Mouse (Mus musculus): ENCODE measurements at regions not wholly inside any gene's neighbourhood (a gene's known extent, or its start where the extent isn't known, plus 50 kb on each side); places are given as distances from the start of the nearest gene placed in this dataset.

DNA sequence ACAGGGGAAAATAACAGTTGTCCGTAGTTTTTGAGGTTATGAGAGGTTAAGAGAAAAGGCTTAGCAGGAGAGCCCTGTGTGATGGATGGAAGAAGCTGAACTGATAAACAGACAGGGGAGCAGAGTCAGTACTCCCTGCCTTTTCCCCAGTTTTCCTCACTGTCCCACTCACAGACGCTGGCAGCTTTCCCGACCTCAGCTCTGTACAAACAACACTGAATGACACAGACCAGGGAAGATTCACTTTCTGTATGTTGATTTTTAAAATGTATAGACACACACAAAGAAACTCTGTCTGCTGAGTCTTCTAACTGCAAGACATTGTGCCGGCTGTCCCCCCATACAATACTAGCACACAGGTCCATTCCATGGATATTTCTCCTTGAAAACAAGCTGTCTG, 60.3 kb upstream of the Gpc5 start:
- no peaks in the 10 kb centered on the region for H3K27me3 ChIP-seq (replicated peaks; ENCODE audit: control insufficient read depth, insufficient read depth, low read length)
- 58% methylated on average over 4 of the region's 4 CpGs for WGBS
- ATAC-seq (replicated peaks; ENCODE audit: low FRiP score) = no peak

DNA sequence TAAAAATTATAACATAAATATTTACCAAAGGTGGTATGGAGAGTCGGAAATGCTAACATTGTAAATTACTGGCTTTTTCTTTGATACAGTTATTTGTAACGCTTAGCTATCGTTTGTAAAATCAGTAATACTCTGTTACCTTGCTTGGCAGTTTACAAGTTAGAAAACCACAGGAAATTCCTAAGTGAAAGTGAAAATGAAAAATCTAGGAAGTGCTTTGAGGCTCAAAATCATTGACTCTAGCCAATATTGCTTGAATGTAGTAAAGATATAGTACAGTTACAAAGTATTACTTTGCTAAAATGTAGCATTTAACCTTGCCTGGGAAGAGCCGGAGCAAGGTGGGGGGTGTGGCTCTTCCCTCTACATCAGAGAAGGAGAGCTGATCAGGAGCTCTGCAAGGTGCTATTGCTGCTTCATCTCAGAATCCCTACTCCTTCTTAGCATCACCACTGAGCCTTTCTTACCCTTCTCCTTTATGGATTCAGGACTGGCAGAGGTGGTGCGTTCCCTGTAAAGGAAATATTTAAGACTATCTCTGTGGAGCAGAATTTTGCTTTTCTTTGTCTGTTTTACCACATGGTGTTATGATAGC, 58.5 kb upstream of the Gpc5 start:
- no peak for ATAC-seq (replicated peaks; ENCODE audit: low FRiP score)
- H3K27ac ChIP-seq (ENCODE audit: low read depth, low read length) = no peak overlapping the region
- no peaks in the 10 kb centered on the region for H3K27me3 ChIP-seq (replicated peaks; ENCODE audit: control insufficient read depth, insufficient read depth, low read length)
- no peaks in the 10 kb centered on the region for H3K9me3 ChIP-seq (ENCODE audit: control insufficient read depth, low read length)
- no peak overlapping the region for H3K9ac ChIP-seq (ENCODE audit: low read depth, low read length)
- DNase-seq (ENCODE audit: low spot score) = no peak
- whole genome bisulfite sequencing = 81% methylated on average over 5 of the region's 5 CpGs
- H3K4me2 ChIP-seq = no peak overlapping the region
- H3K4me1 ChIP-seq (replicated peaks; ENCODE audit: control insufficient read depth, insufficient read depth, low read length) = no peaks in the 10 kb centered on the region
- H3K4me3 ChIP-seq (ENCODE audit: low read depth, low read length) = no peak overlapping the region
- H3K36me3 ChIP-seq (ENCODE audit: control insufficient read depth, insufficient read depth, low read length) = no peaks in the 10 kb centered on the region

More for the DNA sequence above, 60.3 kb upstream of the Gpc5 start:
- no peak for DNase-seq (ENCODE audit: low spot score)
- H3K9me3 ChIP-seq (ENCODE audit: control insufficient read depth, low read length) = no peaks in the 10 kb centered on the region
- no peaks in the 10 kb centered on the region for H3K4me1 ChIP-seq (replicated peaks; ENCODE audit: control insufficient read depth, insufficient read depth, low read length)
- no peak overlapping the region for H3K4me2 ChIP-seq
- no peak overlapping the region for H3K27ac ChIP-seq (ENCODE audit: low read depth, low read length)
- H3K36me3 ChIP-seq (ENCODE audit: control insufficient read depth, insufficient read depth, low read length) = no peaks in the 10 kb centered on the region
- H3K9ac ChIP-seq (ENCODE audit: low read depth, low read length) = no peak overlapping the region
- H3K4me3 ChIP-seq (ENCODE audit: low read depth, low read length) = no peak overlapping the region

DNA sequence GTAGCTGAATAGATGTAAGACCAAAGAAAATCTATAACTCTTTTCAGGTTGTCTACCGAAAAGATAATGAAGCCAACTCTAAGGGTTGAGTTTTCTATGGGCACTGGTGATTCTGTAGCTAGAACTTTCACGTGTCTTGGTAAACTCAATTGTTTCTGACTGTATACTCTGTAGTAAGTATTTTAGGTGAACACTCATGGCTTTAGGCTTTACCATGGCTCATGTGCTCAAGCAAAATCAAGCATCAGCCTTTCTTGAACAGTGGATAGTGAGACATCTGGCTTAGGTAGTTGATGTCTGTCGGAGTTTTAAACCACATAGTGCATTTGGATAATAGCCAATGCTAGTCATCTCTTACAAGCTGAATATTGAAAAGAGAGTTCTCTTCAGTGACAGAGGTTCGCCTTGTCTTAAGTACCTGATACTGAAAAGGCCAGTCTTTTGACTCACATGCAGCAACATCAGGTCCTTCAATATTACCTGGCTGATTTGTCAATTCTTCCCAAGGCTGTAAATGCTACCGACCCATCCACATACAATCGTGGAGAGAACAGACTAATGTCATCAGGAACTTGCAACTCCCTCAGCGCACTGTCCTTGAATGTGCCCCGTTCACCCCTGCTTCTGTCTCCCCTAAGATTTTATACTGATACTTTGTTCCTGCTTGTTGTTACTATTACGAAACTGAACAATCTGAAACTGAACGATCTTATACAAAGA, 57.1 kb upstream of the Gpc5 start:
- WGBS = 82% methylated on average over 10 of the region's 10 CpGs
- H3K36me3 ChIP-seq (ENCODE audit: control insufficient read depth, insufficient read depth, low read length) = no peaks in the 10 kb centered on the region
- DNase-seq (ENCODE audit: low spot score) = no peak

DNA sequence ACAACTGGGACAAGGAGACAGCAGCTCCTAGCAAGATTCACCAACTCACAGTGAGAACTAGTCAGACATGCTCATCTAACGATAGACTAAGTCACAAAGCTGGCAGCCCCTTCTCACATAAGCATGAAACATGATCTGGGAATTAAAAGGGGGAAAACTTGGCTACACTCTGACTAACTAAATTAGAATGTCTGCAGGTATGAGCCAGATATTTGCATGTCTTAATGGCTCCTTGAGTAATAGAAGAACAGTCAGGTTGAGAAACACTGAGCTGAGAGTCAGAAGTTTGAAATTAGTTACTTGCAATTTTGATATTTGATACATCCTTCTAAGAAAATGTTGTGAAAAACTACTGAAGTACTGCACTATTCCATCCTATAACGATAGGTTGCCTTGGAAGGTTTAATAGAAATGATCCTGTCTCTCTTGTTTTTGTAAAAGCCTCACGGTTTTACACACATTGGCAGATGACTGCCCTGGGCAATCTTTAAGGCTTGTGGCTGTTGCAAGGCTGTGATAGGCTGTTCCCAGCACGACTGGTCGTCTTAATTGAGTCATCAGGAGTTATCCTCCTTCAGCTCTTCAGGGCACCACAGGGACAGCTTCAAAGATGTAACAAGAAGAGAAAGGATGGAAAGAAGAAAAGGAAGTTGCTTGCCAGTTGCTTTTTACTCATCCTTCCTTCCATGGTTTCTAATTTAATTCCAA, 54.8 kb upstream of the Gpc5 start:
- DNase-seq (ENCODE audit: low spot score) (no peak), ATAC-seq (replicated peaks; ENCODE audit: low FRiP score) (no peak)
- Histone ChIP-seq H3K4me3 (ENCODE audit: low read depth, low read length) (no peak overlapping the region), H3K4me1 (replicated peaks; ENCODE audit: control insufficient read depth, insufficient read depth, low read length) (0 out of 2 replicates have a peak, but pooled peaks cover 2% of the 10 kb centered on the region), H3K36me3 (ENCODE audit: control insufficient read depth, insufficient read depth, low read length) (no peaks in the 10 kb centered on the region), H3K27me3 (replicated peaks; ENCODE audit: control insufficient read depth, insufficient read depth, low read length) (no peaks in the 10 kb centered on the region), H3K4me2 (no peak overlapping the region), H3K27ac (ENCODE audit: low read depth, low read length) (no peak overlapping the region), H3K9ac (ENCODE audit: low read depth, low read length) (no peak overlapping the region), H3K9me3 (ENCODE audit: control insufficient read depth, low read length) (no peaks in the 10 kb centered on the region)
- 53% methylated on average over 5 of the region's 5 CpGs for WGBS

More for the DNA sequence above, 57.1 kb upstream of the Gpc5 start:
- no peaks in the 10 kb centered on the region for H3K27me3 ChIP-seq (replicated peaks; ENCODE audit: control insufficient read depth, insufficient read depth, low read length)
- no peak for ATAC-seq (replicated peaks; ENCODE audit: low FRiP score)
- no peak overlapping the region for H3K4me2 ChIP-seq
- H3K9ac ChIP-seq (ENCODE audit: low read depth, low read length) = no peak overlapping the region
- H3K27ac ChIP-seq (ENCODE audit: low read depth, low read length) = no peak overlapping the region
- H3K4me3 ChIP-seq (ENCODE audit: low read depth, low read length) = no peak overlapping the region
- no peaks in the 10 kb centered on the region for H3K9me3 ChIP-seq (ENCODE audit: control insufficient read depth, low read length)
- H3K4me1 ChIP-seq (replicated peaks; ENCODE audit: control insufficient read depth, insufficient read depth, low read length) = 0 out of 2 replicates have a peak, but pooled peaks cover under 1% of the 10 kb centered on the region

DNA sequence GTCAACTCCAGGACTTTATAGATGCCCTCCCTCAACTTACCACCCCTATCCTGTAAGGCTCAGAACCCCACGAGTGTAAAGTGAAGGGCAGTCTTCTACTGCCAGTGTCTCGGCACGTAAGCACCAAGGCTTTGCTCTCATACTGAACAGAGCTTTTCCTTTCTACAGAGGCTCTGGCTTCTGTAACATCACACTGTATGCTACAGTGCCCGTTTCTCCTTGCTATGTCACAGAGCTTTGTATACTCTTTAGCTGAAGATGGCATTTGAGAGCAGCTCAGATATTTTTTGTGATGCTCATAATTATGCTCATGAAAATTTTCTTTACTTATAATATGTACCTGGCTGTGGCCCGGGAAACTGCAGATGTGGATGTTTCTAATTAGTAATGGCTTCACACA, 53.2 kb upstream of the Gpc5 start:
- 71% methylated on average over 5 of the region's 5 CpGs for WGBS
- Histone ChIP-seq H3K9ac (ENCODE audit: low read depth, low read length) (no peak overlapping the region), H3K36me3 (ENCODE audit: control insufficient read depth, insufficient read depth, low read length) (peaks cover 4% of the 10 kb centered on the region), H3K9me3 (ENCODE audit: control insufficient read depth, low read length) (no peaks in the 10 kb centered on the region), H3K4me2 (no peak overlapping the region), H3K4me3 (ENCODE audit: low read depth, low read length) (no peak overlapping the region), H3K4me1 (replicated peaks; ENCODE audit: control insufficient read depth, insufficient read depth, low read length) (peaks cover 9% of the 10 kb centered on the region), H3K27ac (ENCODE audit: low read depth, low read length) (no peak overlapping the region), H3K27me3 (replicated peaks; ENCODE audit: control insufficient read depth, insufficient read depth, low read length) (no peaks in the 10 kb centered on the region)
- no peak for DNase-seq (ENCODE audit: low spot score)
- no peak for ATAC-seq (replicated peaks; ENCODE audit: low FRiP score)

DNA sequence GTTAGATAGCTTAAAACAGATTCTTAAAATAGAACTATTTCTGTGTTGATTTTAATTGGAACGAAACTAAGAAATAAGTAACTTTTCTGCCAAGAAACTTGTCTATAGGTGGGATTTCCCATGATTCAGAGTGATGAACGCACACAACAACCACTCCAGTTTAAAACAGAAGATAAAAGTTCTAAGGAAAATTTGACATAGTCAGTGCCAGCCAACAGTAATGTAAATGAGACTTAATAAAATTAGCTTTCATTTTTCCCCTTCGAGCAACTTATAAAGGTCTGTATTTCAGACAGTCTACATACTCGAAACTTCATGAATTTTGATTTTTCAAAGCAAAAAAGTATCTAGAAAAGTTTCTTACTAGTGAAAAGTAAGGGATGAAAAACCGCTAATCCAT, 52.5 kb upstream of the Gpc5 start:
- Histone ChIP-seq H3K4me1 (replicated peaks; ENCODE audit: control insufficient read depth, insufficient read depth, low read length) (peaks cover 16% of the 10 kb centered on the region), H3K27ac (ENCODE audit: low read depth, low read length) (no peak overlapping the region), H3K36me3 (ENCODE audit: control insufficient read depth, insufficient read depth, low read length) (peaks cover 11% of the 10 kb centered on the region), H3K9me3 (ENCODE audit: control insufficient read depth, low read length) (no peaks in the 10 kb centered on the region), H3K4me3 (ENCODE audit: low read depth, low read length) (no peak overlapping the region), H3K27me3 (replicated peaks; ENCODE audit: control insufficient read depth, insufficient read depth, low read length) (no peaks in the 10 kb centered on the region), H3K4me2 (peak overlapping the region; percentile 77; the same call in 1 of the 2 replicates), H3K9ac (ENCODE audit: low read depth, low read length) (no peak overlapping the region)
- WGBS = 65% methylated on average over 5 of the region's 5 CpGs
- no peak for ATAC-seq (replicated peaks; ENCODE audit: low FRiP score)
- DNase-seq (ENCODE audit: low spot score) = no peak

DNA sequence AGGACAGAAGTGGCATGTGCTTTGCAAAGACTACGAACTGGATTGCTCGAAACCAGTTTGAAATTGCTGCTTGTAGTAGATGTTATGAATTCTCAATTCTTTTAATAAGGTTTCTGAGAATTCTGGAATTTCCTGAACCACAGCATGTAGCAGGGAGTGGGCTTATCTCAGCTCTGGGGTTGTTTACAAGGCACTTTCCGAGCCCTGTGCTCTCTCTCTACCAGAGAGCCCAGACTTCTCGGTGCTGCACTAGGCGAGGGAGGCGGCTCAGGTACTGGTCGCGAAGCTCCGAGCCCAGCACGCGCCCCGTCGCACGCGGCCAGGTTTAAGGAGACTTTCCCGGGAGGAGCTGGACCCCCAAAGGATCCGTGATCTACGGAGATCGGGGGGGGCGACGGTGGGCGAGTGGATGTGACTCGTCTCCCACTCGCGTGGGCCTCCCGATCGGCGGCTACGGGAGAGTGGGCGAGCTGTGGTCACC, 51.9 kb upstream of the Gpc5 start:
- WGBS = 1% methylated on average over 30 of the region's 30 CpGs
- Histone ChIP-seq H3K27me3 (replicated peaks; ENCODE audit: control insufficient read depth, insufficient read depth, low read length) (no peaks in the 10 kb centered on the region), H3K9ac (ENCODE audit: low read depth, low read length) (peak overlapping the region; percentile 99), H3K4me2 (peak overlapping the region; percentile 77), H3K27ac (ENCODE audit: low read depth, low read length) (peak overlapping the region; percentile 98), H3K4me1 (replicated peaks; ENCODE audit: control insufficient read depth, insufficient read depth, low read length) (peaks cover 16% of the 10 kb centered on the region), H3K9me3 (ENCODE audit: control insufficient read depth, low read length) (no peaks in the 10 kb centered on the region), H3K36me3 (ENCODE audit: control insufficient read depth, insufficient read depth, low read length) (peaks cover 14% of the 10 kb centered on the region), H3K4me3 (ENCODE audit: low read depth, low read length) (peak overlapping the region; percentile 97)
- DNase-seq (ENCODE audit: low spot score) = no peak
- ATAC-seq (replicated peaks; ENCODE audit: low FRiP score) = peak; percentile 67

DNA sequence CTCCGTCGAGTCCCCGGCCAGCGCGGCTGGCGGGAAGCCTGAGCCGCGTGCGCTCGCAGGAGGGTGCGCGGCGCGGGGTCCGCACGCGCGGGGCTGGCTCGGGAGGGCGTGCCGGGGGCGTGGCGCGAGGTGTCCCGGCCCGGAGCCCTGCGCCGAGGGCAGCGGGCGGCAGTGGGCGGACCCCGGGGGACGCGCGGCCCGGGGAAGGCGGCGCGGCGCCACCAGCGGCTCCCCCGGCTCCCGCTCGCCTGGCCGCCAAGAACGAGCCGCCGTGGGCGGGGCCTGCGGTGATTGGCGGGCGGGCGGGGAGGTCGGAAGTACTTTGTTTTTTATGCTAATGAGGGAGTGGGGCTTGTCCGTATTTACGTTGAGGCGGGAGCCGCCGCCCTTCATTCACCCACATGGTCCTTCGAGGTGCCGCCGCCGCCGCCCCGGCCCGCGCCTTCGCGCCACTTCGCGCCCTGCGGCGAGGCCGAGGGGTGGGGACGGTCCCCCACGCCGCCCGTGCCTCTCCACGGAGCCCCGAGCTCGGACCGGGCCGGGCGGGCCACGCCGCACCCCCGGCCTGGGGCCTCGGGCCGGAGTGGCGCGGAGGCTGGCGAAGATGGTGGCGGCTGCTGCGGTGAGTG, 51.3 kb upstream of the Gpc5 start:
- under 1% methylated on average over 89 of the region's 94 CpGs for WGBS
- H3K9ac ChIP-seq (ENCODE audit: low read depth, low read length) = peak overlapping the region; percentile 99
- H3K27ac ChIP-seq (ENCODE audit: low read depth, low read length) = peak overlapping the region; percentile 98
- peaks cover 19% of the 10 kb centered on the region for H3K36me3 ChIP-seq (ENCODE audit: control insufficient read depth, insufficient read depth, low read length)
- peaks cover 19% of the 10 kb centered on the region for H3K4me1 ChIP-seq (replicated peaks; ENCODE audit: control insufficient read depth, insufficient read depth, low read length)
- peak; percentile 90 for DNase-seq (ENCODE audit: low spot score)
- H3K4me3 ChIP-seq (ENCODE audit: low read depth, low read length) = peak overlapping the region; percentile 97
- ATAC-seq (replicated peaks; ENCODE audit: low FRiP score) = peak; percentile 85
- peak overlapping the region; percentile 77 for H3K4me2 ChIP-seq
- H3K27me3 ChIP-seq (replicated peaks; ENCODE audit: control insufficient read depth, insufficient read depth, low read length) = no peaks in the 10 kb centered on the region
- no peaks in the 10 kb centered on the region for H3K9me3 ChIP-seq (ENCODE audit: control insufficient read depth, low read length)
